Mouse (Mus musculus) CH12.LX (cell line): ENCODE data around the gene Zfhx3.

Experiments used
- CTCF ChIP-seq, 2 experiments: IDR thresholded peaks in 1 of 2; conservative IDR thresholded peaks in 1 of 2; 2 replicates each; pipeline ENCODE4 v1.5.1; 2011 to 2012; ENCODE audit warnings: low read depth in 2 of 2, low read length in 2 of 2, improper control_type of control experiment in 1 of 2, inconsistent platforms in 1 of 2, mild to moderate bottlenecking in 1 of 2, moderate library complexity in 1 of 2
- E2F4 ChIP-seq: IDR thresholded peaks from 2 replicates; pipeline ENCODE4 v1.6.1; 2011; ENCODE audit warnings: low read depth, low read length, improper control_type of control experiment; ENCODE audit not compliant: insufficient replicate concordance
- EP300 ChIP-seq: IDR thresholded peaks from 2 replicates; pipeline ENCODE4 v1.6.1; 2011; ENCODE audit warnings: low read length, improper control_type of control experiment
- ETS1 ChIP-seq: conservative IDR thresholded peaks from 2 replicates; pipeline ENCODE4 v1.6.1; 2012; ENCODE audit warnings: low read depth, mild to moderate bottlenecking, inconsistent platforms, low read length, improper control_type of control experiment, moderate library complexity
- HCFC1 ChIP-seq: IDR thresholded peaks from 2 replicates; pipeline ENCODE4 v1.6.1; 2012; ENCODE audit warnings: low read depth, mild to moderate bottlenecking, inconsistent platforms, low read length, improper control_type of control experiment
- JUND ChIP-seq: conservative IDR thresholded peaks from 2 replicates; pipeline ENCODE4 v1.6.1; 2011; ENCODE audit warnings: low read depth, low read length, improper control_type of control experiment
- KAT2A ChIP-seq: IDR thresholded peaks from 2 replicates; pipeline ENCODE4 v1.6.1; 2012; ENCODE audit warnings: low read length, improper control_type of control experiment, inconsistent platforms; ENCODE audit not compliant: insufficient replicate concordance
- MXI1 ChIP-seq: IDR thresholded peaks from 2 replicates; pipeline ENCODE4 v1.6.1; 2011; ENCODE audit warnings: mild to moderate bottlenecking, low read depth, low read length, improper control_type of control experiment
- MYC ChIP-seq: IDR thresholded peaks from 2 replicates; pipeline ENCODE4 v1.6.1; 2011; ENCODE audit warnings: low read depth, mild to moderate bottlenecking, improper control_type of control experiment, low read length
- PAX5 ChIP-seq: IDR thresholded peaks from 2 replicates; pipeline ENCODE4 v1.6.1; 2012; ENCODE audit warnings: low read length, inconsistent platforms, mixed read lengths
- POLR2A ChIP-seq: IDR thresholded peaks from 2 replicates; pipeline ENCODE4 v1.6.1; 2011; ENCODE audit warnings: low read depth, mild to moderate bottlenecking, improper control_type of control experiment, low read length
- ZKSCAN1 ChIP-seq: IDR thresholded peaks from 2 replicates; pipeline ENCODE4 v1.6.1; 2012; ENCODE audit warnings: low read depth, inconsistent platforms, low read length, improper control_type of control experiment, borderline replicate concordance

- TF ChIP-seq HCFC1: no peak
- no peak for TF ChIP-seq E2F4
- no peak for TF ChIP-seq POLR2A
- TF ChIP-seq MYC: no peak
- no peak for TF ChIP-seq MXI1
- no peak for TF ChIP-seq CTCF (conservative IDR thresholded peaks at IDR 0.05 in 1 of 2, IDR thresholded peaks at IDR 0.05 in 1 of 2; ENCODE audit: low read depth in 2 of 2, low read length in 2 of 2)
- no peak for TF ChIP-seq PAX5
- TF ChIP-seq ZKSCAN1: no peak
- TF ChIP-seq ETS1: no peak
- TF ChIP-seq JUND: no peak
- no peak for TF ChIP-seq EP300
- no peak for TF ChIP-seq KAT2A
Observed at GRCm38 (mm10) chr8:108711490-108711793, 769.0 kb downstream of the Zfhx3 start.
